Mouse (Mus musculus) heart, postnatal 0 days (tissue): ENCODE measurements around the gene Lca5. TPM values are rescaled to one million over a fixed set of nuclear protein-coding genes. Genes with fewer than 3 reads are reported as not detected.

Experiments used
- ATAC-seq: fragments of 200-750 bp; cut with Nextera tagmentation; 2 replicates; pipeline ENCODE4 v1.8.0; 2017; ENCODE audit warnings: low read depth, moderate number of reproducible peaks, moderate library complexity; ENCODE audit not compliant: insufficient read depth
- DNase-seq: peaks from one replicate; pipeline ENCODE4 v3.0.0-alpha.2; 2016; ENCODE audit warnings: low spot score
- H3K27ac ChIP-seq: fragments of 300-500 bp; sonication (generic); 2 replicates; pipeline ENCODE4 v1.5.1; 2014; ENCODE audit warnings: low read depth, mild to moderate bottlenecking
- H3K27me3 ChIP-seq: fragments of 300-500 bp; sonication (generic); 2 replicates; pipeline ENCODE4 v1.6.1; 2014; ENCODE audit warnings: low read length, mixed read lengths; ENCODE audit not compliant: control insufficient read depth, insufficient read depth
- H3K36me3 ChIP-seq: fragments of 300-500 bp; sonication (generic); replicated peaks from 2 replicates; pipeline ENCODE4 v1.6.1; 2014; ENCODE audit warnings: low read length, mixed read lengths; ENCODE audit not compliant: control insufficient read depth, insufficient read depth
- H3K4me1 ChIP-seq: fragments of 300-500 bp; sonication (generic); 2 replicates; pipeline ENCODE4 v1.6.1; 2014; ENCODE audit warnings: antibody characterized with exemption; ENCODE audit not compliant: control insufficient read depth, insufficient read depth
- H3K4me2 ChIP-seq: fragments of 300-500 bp; sonication (generic); 2 replicates; pipeline ENCODE4 v1.6.1; 2014; ENCODE audit warnings: low read depth, mild to moderate bottlenecking, low read length, moderate library complexity
- H3K4me3 ChIP-seq: fragments of 300-500 bp; sonication (generic); 2 replicates; pipeline ENCODE4 v1.5.1; 2014; ENCODE audit warnings: low read depth, low read length
- H3K9ac ChIP-seq: fragments of 300-500 bp; sonication (generic); replicated peaks from 2 replicates; pipeline ENCODE4 v1.6.1; 2014; ENCODE audit warnings: low read depth, low read length, mixed read lengths
- H3K9me3 ChIP-seq: fragments of 300-500 bp; sonication (generic); replicated peaks from 2 replicates; pipeline ENCODE4 v1.6.1; 2016; ENCODE audit warnings: low read length; ENCODE audit not compliant: control insufficient read depth
- CTCF ChIP-seq: IDR thresholded peaks from 2 replicates; pipeline ENCODE4 v1.5.1; 2016; ENCODE audit warnings: antibody characterized with exemption, control low read depth, low read depth
- EP300 ChIP-seq: IDR thresholded peaks from 2 replicates; pipeline ENCODE4 v1.6.1; 2016; ENCODE audit warnings: antibody characterized with exemption, low read depth
- WGBS: fragments of 180-500 bp; shearing (Covaris S2); extraction: QIAGEN DNeasy Blood & Tissue Kit; methylation state at CpG from one replicate; pipeline ENCODE4 v1.1.7; 2014; 5-methylcytosine and 5-hydroxymethylcytosine counted together
- polyA plus RNA-seq: library from polyadenylated mRNA; unstranded; fragments of >200 nt; fragmentation: Nextera tagmentation; extraction: Ambion mirVana; gene quantifications from 2 replicates; pipeline ENCODE4 v1.2.1, GENCODE M21; 2015
- total RNA-seq: library from RNA; depleted of rRNA; stranded (reverse); fragments of >200 nt; gene quantifications from 2 replicates; pipeline ENCODE4 v1.2.3, GENCODE M21; 2014; ENCODE audit warnings: low replicate concordance; rRNA removed

Gene Lca5
- total and polyA plus RNA-seq, 2 experiments from 2014 or later = 0.50 to 4.2 TPM

DNA sequence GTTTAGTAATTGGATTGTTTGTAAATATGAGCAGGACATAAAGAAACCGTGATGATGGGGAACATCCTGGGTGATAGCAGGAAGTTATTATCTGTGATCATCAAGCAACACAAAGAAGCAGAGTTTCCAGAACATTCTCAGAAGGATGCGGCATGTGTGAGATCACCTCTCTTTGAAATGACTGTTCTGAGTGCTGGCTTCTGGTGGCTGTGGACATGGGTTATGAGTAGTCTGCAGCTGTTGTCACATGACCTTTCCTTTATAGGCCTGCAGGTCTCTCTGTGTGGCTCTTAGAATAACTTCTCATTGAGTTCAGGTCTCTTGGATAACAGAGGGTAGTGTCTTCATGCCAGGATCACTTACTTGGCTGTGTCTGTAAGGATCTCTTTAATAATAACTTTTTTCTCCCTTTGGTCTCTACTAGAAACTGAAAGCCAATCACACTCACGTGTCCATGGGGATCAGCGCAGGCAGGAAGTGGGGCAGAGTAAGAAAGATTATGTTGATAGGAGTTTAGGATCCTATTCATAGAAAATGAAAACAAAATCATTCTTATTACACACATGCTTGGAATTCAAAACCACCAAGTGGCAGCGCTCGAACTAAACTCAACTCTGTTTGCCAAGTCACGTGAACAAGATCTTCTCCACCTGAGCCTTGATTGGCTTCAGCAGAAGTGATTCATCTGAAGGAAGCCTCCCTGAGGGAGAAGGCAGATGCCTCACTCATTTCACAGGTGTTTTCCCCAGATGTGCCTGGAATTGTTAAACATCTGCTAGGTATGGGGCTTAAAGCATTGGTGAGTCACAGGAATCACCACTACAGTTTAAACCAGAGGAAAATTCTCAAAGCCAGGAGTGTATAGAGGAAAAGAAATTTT, 98.2 kb downstream of the Lca5 start:
- Histone ChIP-seq H3K9ac (no peak overlapping the region), H3K9me3 (no peaks in the 10 kb centered on the region), H3K27ac (no peak overlapping the region), H3K4me2 (no peak overlapping the region), H3K27me3 (no peaks in the 10 kb centered on the region), H3K36me3 (no peaks in the 10 kb centered on the region), H3K4me1 (no peaks in the 10 kb centered on the region), H3K4me3 (no peak overlapping the region)
- TF ChIP-seq CTCF (no peak), EP300 (no peak)
- DNase-seq (no peak), ATAC-seq (no peak)
- WGBS = 73% methylated on average over 7 of the region's 7 CpGs

Other genes with a start within 250 kb of the Lca5 start
- 3.6 and 3.8 TPM in 2 replicates for gene Sh3bgrl2, start 107.2 kb upstream of the Lca5 start, total RNA-seq
- gene Sh3bgrl2, start 107.2 kb upstream of the Lca5 start, polyA plus RNA-seq = 4.7 and 5.7 TPM in 2 replicates